Mouse (Mus musculus) 3T3-L1 (cell line): ENCODE results near the gene Fam208a.

Experiments used
- DNase-seq: peaks from one replicate; pipeline ENCODE4 v3.0.0-alpha.2; 2015; ENCODE audit warnings: low read depth, low spot score

Fam208a gene

GRCm38 (mm10) chr14:27428573-27428972 is at the start of gene Fam208a:
Gene Fam208a (plus strand): TSS chr14:27428834.
- peak; percentile 73 for DNase-seq

GRCm38 (mm10) chr14:27379404-27379803 is 49.2 kb upstream of the Fam208a start:
- no peak for DNase-seq

GRCm38 (mm10) chr14:27381459-27381858 is 47.2 kb upstream of the Fam208a start:
- DNase-seq, result no peak

- no peak for DNase-seq
These were observed 45.3 kb upstream of the Fam208a start for GRCm38 (mm10) chr14:27383321-27383830.

GRCm38 (mm10) chr14:27384143-27384542 is 44.5 kb upstream of the Fam208a start:
- peak; percentile 9 for DNase-seq

GRCm38 (mm10) chr14:27388616-27389015 is 40.0 kb upstream of the Fam208a start:
- DNase-seq, result no peak

- peak; percentile 18 for DNase-seq
These were observed 38.9 kb upstream of the Fam208a start for GRCm38 (mm10) chr14:27389722-27390121.

- no peak for DNase-seq
These were observed 38.0 kb upstream of the Fam208a start for GRCm38 (mm10) chr14:27390663-27391062.

- DNase-seq, result no peak
These were observed 36.8 kb upstream of the Fam208a start for GRCm38 (mm10) chr14:27391776-27392308.

GRCm38 (mm10) chr14:27392660-27393059 is 36.0 kb upstream of the Fam208a start:
- no peak for DNase-seq

GRCm38 (mm10) chr14:27393806-27394205 is 34.8 kb upstream of the Fam208a start:
- DNase-seq, result no peak

- DNase-seq, result no peak
These were observed 32.2 kb upstream of the Fam208a start for GRCm38 (mm10) chr14:27396424-27396823.

GRCm38 (mm10) chr14:27397526-27397925 is 31.1 kb upstream of the Fam208a start:
- DNase-seq, result no peak

- DNase-seq, result no peak
These were observed 28.1 kb upstream of the Fam208a start for GRCm38 (mm10) chr14:27400495-27400894.

GRCm38 (mm10) chr14:27401717-27402278 is 26.8 kb upstream of the Fam208a start:
- DNase-seq, result no peak

- DNase-seq, result no peak
These were observed 26.0 kb upstream of the Fam208a start for GRCm38 (mm10) chr14:27402332-27403250.

GRCm38 (mm10) chr14:27405452-27405851 is 23.2 kb upstream of the Fam208a start:
- DNase-seq, result peak; percentile 55

- no peak for DNase-seq
These were observed 22.7 kb upstream of the Fam208a start for GRCm38 (mm10) chr14:27405947-27406346.

- DNase-seq, result no peak
These were observed 20.4 kb upstream of the Fam208a start for GRCm38 (mm10) chr14:27408240-27408639.

GRCm38 (mm10) chr14:27409662-27410061 is 19.0 kb upstream of the Fam208a start:
- no peak for DNase-seq

- no peak for DNase-seq
These were observed 17.1 kb upstream of the Fam208a start for GRCm38 (mm10) chr14:27411492-27411891.

GRCm38 (mm10) chr14:27412699-27413098 is 15.9 kb upstream of the Fam208a start:
- no peak for DNase-seq
